Mouse (Mus musculus): ENCODE measurements at regions not wholly inside any gene's neighbourhood (a gene's known extent, or its start where the extent isn't known, plus 50 kb on each side); places are given as distances from the start of the nearest gene placed in this dataset.

DNA sequence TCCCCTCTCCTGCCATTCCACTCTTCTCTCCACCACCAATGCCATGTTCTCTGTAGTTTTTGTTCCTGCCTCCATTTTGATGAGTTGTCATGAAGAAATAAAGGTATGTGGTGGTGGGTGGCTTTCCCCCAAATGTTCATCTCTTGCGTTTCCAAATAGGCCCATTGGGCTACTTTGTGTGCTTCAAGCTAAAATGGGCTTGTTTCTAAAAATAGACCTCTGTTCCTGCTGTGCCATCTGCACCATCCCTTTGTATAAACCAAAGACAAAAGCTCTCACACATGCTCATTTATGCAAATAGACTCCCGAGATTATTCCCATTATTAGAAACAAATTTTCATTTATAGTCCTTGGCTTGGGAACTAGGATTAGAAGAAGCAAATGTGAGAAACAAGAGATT, 264.3 kb upstream of the Kcnj16 start:
- TF ChIP-seq CTCF (IDR thresholded peaks at IDR 0.05; ENCODE audit: control insufficient read depth, insufficient read depth, insufficient read length) (no peak), MAX (IDR thresholded peaks at IDR 0.05) (no peak), MYOG (IDR thresholded peaks at IDR 0.05; ENCODE audit: control insufficient read depth, extremely low read depth, insufficient read length) (no peak), USF1 (IDR thresholded peaks at IDR 0.05; ENCODE audit: low read depth) (no peak), CEBPB (IDR thresholded peaks at IDR 0.05; ENCODE audit: low read depth) (no peak)
